Mouse (Mus musculus) frontal cortex, postnatal 25 days (tissue): ENCODE measurements around the gene Gm21693.
A peak's percentile ranks its signal among the peaks of the same experiment; 100 is the strongest.
"Not testable (repeated sequence)": the region's sequence is repeated elsewhere in the genome, so short reads cannot be mapped to it uniquely, and the experiment has no call there.

Experiments used
- DNase-seq, 2 experiments: peaks; one replicate each; pipeline ENCODE4 v3.0.0; 2022; ENCODE audit warnings: low spot score in 2 of 2

The Gm21693 gene

DNA sequence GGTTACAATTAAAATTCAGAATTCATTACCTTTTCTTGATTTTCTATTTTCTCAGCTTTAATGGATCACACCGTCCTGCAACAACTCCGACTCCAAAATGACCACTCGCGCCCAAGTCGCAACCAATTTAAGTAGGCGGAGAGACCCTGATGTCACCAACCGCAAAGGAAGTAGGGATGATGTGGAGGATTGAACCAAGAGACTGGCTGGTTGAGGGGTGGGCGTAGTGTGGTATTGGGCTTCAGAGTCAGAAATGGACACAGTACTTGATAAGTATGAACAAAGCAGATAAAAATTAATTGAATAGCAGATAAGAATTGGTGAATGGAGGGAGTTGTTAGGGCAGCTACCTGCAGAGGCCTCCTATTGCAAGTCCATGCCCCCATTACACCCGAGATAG, at the start of gene Gm21693:
Gm21693 (minus strand) TSS at position 101 of the 400 bp plus-strand sequence.
- DNase-seq = not testable (repeated sequence)

- peak; percentile 10 to 12 for DNase-seq
These were observed 4.5 kb downstream of the Gm21693 start for GRCm38 (mm10) chrY:3340661-3341060.

GRCm38 (mm10) chrY:3306349-3306748, 38.8 kb downstream of the Gm21693 start, which contains the start of gene Gm21677:
Gene Gm21677 (minus strand): TSS chrY:3306449.
- DNase-seq = not testable (repeated sequence)
